Mouse (Mus musculus): ENCODE measurements around the gene B9d2.
A peak's percentile ranks its signal among the peaks of the same experiment; 100 is the strongest.
"Not testable (repeated sequence)": the region's sequence is repeated elsewhere in the genome, so short reads cannot be mapped to it uniquely, and the experiment has no call there.

Gene B9d2

GRCm38 (mm10) chr7:25703793-25704494, 23.4 kb downstream of the B9d2 start:
- DNase-seq (ENCODE audit: extremely low read depth, low read depth, low spot score), result no peak

- DNase-seq (ENCODE audit: extremely low read depth, low read depth, low spot score), result no peak
These were observed 24.3 kb downstream of the B9d2 start for GRCm38 (mm10) chr7:25704716-25705364.

GRCm38 (mm10) chr7:25705801-25706251, 25.2 kb downstream of the B9d2 start:
- DNase-seq (ENCODE audit: extremely low read depth, low read depth, low spot score), result no peak

- no peak for DNase-seq (ENCODE audit: extremely low read depth, low read depth, low spot score)
These were observed 26.1 kb downstream of the B9d2 start for GRCm38 (mm10) chr7:25706578-25707170.

DNA sequence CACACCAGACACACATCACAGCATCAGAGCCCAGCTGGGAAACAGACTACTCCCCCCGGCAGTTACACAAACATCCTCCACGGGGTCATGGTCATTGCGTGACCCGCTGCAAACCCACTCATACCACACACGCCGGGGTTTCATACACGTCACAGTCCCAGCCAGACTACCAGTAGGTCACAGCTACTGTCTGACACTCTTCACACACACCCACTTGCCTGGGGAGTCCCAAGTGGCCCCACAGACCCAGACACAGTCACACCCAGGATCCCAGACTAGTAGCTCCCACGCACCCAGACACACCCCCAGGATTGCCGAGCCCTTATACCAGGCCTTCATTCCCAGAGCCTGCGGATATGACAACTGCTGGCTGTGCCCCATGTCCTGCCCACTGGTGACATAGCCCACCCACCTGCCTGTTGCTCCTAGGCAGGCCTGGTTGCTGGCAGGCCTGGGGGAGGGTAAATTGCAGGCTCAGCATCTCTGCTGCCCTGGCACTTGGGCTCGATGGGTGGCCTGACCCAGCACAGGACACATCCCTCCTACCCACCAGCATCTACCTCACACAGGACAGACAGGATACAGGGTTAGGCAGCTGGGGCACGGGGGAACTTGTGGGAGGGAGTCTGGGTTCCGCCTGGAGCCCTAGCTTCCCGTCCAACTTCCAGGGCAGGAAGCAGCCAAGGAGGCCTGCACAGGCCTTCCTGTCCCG, 27.2 kb downstream of the B9d2 start:
- no peak for DNase-seq (ENCODE audit: extremely low read depth, low read depth, low spot score)

- no peak for DNase-seq (ENCODE audit: extremely low read depth, low read depth, low spot score)
These were observed 29.4 kb downstream of the B9d2 start for GRCm38 (mm10) chr7:25709961-25710360.

DNA sequence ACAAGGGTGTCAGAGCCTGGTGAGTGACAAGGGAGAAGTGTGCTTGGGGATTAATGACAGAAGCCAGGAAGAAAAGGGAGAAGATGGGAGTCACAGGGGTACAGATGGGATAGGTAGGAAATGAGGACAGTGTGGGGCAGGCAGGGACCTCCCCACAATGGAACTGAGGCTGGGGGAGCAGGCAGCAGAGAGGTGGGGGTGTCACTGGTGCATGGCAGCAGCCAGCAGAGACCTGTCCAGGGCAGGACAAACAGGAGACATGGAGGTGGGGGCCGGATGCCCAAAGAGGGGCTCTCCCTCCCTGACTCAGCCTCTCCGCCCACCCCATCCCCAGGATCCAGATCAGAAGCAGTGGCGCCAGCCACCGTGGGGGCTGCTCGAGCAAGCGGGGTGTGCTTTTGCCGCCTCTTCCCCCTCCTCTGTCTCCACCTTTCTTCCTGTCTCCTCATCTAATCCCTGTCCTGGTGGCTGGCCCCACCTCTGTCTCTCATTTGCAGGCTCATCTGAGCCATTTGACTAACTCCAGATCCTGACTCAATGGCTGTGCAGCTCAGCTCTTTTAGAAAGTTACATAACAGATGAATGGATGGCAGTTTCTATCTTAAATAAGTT, 30.0 kb downstream of the B9d2 start:
- no peak for DNase-seq (ENCODE audit: extremely low read depth, low read depth, low spot score)

- DNase-seq (ENCODE audit: extremely low read depth, low read depth, low spot score), result no peak
These were observed 30.6 kb downstream of the B9d2 start for GRCm38 (mm10) chr7:25711165-25711564.

DNA sequence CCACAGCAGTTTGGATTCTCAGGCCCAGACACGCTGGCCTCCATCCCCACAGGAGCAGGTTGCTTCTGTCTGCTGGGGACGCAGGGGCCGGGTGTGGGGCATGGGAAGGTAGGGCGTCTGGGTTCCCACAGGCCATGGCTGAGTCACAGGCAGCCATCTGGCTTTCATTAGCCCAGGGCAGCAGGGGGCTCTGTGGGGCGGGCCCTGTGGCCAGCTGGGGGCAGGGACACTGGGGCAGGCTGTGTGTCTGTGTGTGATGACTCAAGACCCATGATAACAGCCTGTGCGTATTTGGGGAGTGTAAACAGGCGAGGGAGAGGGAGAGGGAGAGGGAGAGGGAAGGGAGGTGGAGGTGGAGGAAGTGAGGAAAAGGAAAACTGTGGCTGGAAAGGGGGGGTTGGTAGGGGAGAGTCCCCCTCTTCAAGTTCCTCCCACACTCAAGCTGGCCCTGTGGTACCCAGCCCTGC, 31.2 kb downstream of the B9d2 start:
- no peak for DNase-seq (ENCODE audit: extremely low read depth, low read depth, low spot score)

- DNase-seq (ENCODE audit: extremely low read depth, low read depth, low spot score), result no peak
These were observed 32.2 kb downstream of the B9d2 start for GRCm38 (mm10) chr7:25712801-25713200.

DNA sequence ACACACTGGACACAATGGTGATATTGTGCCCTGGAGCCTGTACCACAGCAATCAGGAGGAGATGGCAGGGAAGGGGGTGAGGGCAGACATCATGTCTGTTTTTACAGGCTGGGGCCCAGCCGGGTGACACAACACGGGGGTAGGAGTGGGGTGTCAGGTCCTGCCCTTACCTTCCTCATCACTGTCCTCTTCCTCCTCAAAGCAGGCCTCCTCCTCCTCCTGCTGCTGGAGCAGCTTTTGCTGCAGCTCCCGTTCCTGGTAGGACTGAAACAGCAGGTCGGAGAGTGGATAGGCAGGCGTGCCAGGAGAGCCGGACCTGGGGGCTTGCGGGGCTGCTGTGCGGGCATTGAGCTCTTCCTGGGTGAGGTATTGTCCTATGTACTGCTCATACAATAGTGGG, 34.0 kb downstream of the B9d2 start:
- no peak for DNase-seq (ENCODE audit: extremely low read depth, low read depth, low spot score)

DNA sequence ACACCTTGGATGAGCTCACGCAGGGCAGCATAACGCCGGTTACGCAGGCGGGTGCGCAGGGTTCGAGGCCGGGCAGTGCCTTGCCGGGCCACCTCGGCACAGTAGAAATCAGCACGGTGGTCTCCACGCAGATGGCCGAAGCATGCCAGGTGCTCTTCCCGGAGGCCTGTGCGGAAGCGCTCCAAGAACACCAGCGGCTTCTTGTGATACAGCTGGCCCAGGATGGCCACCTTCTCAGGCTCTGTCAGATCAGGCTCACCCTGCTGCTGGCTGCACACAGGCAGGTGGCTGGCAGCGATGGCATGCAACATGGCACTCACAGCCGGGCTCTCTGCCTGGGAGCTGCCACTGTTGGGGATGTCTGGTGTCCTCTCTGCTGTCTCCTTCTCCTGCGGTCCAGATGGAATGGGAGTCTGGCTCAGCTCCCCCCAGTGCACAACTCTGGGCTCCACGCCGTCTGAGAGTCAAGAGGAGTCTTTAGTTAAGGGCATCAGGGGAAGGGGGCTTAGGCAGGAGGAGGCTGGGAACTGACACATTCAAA, 35.2 kb downstream of the B9d2 start:
- DNase-seq (ENCODE audit: extremely low read depth, low read depth, low spot score), result no peak

DNA sequence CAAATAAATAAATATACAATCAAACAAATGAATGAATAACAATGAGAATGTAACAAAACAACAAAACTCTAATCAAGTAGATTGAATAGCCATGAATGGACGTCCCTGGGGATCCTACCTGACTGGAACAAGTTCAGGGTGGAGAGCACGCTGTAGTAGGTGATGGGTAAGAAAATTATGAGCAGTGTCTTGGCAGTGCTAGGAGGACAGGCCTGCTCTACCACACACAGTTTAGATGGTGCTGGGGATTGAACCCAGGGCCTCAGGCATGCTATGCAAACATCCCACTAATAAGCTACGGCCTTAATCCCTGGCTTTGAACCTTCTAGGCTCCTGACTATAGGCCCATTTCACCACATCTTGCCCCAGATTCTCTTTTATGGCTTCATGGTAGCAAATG, 36.9 kb downstream of the B9d2 start:
- no peak for DNase-seq (ENCODE audit: extremely low read depth, low read depth, low spot score)

GRCm38 (mm10) chr7:25718788-25719417, 38.3 kb downstream of the B9d2 start, which contains the start of gene Ccdc97:
TSS of gene Ccdc97 (minus strand) at chr7:25719088.
- peak; percentile 61 for DNase-seq (ENCODE audit: extremely low read depth, low read depth, low spot score)

GRCm38 (mm10) chr7:25719761-25720610, 39.4 kb downstream of the B9d2 start:
- no peak for DNase-seq (ENCODE audit: extremely low read depth, low read depth, low spot score)

GRCm38 (mm10) chr7:25720760-25721159, 40.2 kb downstream of the B9d2 start:
- no peak for DNase-seq (ENCODE audit: extremely low read depth, low read depth, low spot score)

GRCm38 (mm10) chr7:25721776-25722175, 41.2 kb downstream of the B9d2 start:
- not testable (repeated sequence) for DNase-seq (ENCODE audit: extremely low read depth, low read depth, low spot score)

GRCm38 (mm10) chr7:25725886-25726285, 45.3 kb downstream of the B9d2 start:
- no peak for DNase-seq (ENCODE audit: extremely low read depth, low read depth, low spot score)

DNA sequence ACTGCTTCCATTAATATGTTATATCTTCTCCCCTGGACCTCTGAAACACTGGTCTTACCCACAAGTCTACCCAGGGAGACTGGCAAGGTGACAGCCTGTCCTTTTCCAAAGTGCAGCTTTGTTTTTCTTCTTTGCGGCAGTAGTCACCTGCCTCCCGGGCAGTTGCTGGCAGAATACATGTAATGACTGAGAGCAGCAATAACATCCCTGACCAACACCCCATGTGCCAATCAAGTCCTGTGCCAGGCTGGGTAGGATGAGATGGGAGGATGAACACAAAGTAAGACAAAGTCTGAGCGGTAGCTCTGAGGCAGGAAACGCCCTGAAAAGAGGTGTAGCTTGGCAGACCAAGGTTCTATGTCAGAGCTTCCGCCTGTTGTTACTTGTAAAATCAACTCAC, 47.2 kb downstream of the B9d2 start:
- peak; percentile 68 for DNase-seq (ENCODE audit: extremely low read depth, low read depth, low spot score)
